Mouse (Mus musculus) megakaryocyte-erythroid progenitor cell, adult 5 weeks (primary cell): ENCODE data around the gene Zfp607b. TPM values are rescaled to one million over a fixed set of nuclear protein-coding genes. Genes with fewer than 3 reads are reported as not detected.

Experiments used
- polyA plus RNA-seq: library from polyadenylated mRNA; stranded (reverse); fragments of >175 nt; gene quantifications from 2 replicates; pipeline ENCODE4 v1.2.3, GENCODE M21; 2012

The Zfp607b gene
- 0.04 and 0.09 TPM in 2 replicates for polyA plus RNA-seq

GRCm38 (mm10) chr7:27688815-27689612, at the start of gene Zfp607b:
Gene Zfp607b, plus strand, starts transcription at chr7:27689340.

GRCm38 (mm10) chr7:27653681-27654437, 35.3 kb upstream of the Zfp607b start, which contains the start of gene Ttc9b:
Gene Ttc9b, plus strand, starts transcription at chr7:27653915.

GRCm38 (mm10) chr7:27674522-27675221, 14.5 kb upstream of the Zfp607b start, which contains the start of gene Map3k10:
Gene Map3k10, minus strand, starts transcription at chr7:27674598.

GRCm38 (mm10) chr7:27731281-27731883, 42.2 kb downstream of the Zfp607b start, which contains the start of gene Zfp60:
Gene Zfp60, plus strand, starts transcription at chr7:27731389.

Other genes starting within 250 kb of the Zfp607b start
- gene Sptbn4, start 241.7 kb upstream of the Zfp607b start, polyA plus RNA-seq: 0.24 and 0.49 TPM in 2 replicates
- 204 and 253 TPM in 2 replicates for gene Blvrb, start 241.4 kb upstream of the Zfp607b start, polyA plus RNA-seq
- 19.3 and 21.0 TPM in 2 replicates for gene Sertad3, start 215.6 kb upstream of the Zfp607b start, polyA plus RNA-seq
- gene Sertad1, start 202.4 kb upstream of the Zfp607b start, polyA plus RNA-seq: 156 and 160 TPM in 2 replicates
- 3.2 and 5.7 TPM in 2 replicates for gene Prx, start 190.0 kb upstream of the Zfp607b start, polyA plus RNA-seq
- gene Hipk4, start 166.1 kb upstream of the Zfp607b start, polyA plus RNA-seq: 1.2 and 2.5 TPM in 2 replicates
- 37.9 and 40.2 TPM in 2 replicates for gene Pld3, start 136.1 kb upstream of the Zfp607b start, polyA plus RNA-seq
- 42.8 and 50.3 TPM in 2 replicates for gene 2310022A10Rik, start 136.1 kb upstream of the Zfp607b start, polyA plus RNA-seq
- gene Akt2, start 97.8 kb upstream of the Zfp607b start, polyA plus RNA-seq: 54.4 and 61.2 TPM in 2 replicates
- not detected in 2 replicates for gene Ttc9b, start 35.4 kb upstream of the Zfp607b start, polyA plus RNA-seq
- gene Map3k10, start 14.7 kb upstream of the Zfp607b start, polyA plus RNA-seq: 25.2 and 27.5 TPM in 2 replicates
- 0.15 and 0.30 TPM in 2 replicates for gene Zfp60, start 42.0 kb downstream of the Zfp607b start, polyA plus RNA-seq
- gene Zfp626, start 117.9 kb downstream of the Zfp607b start, polyA plus RNA-seq: 0.14 and 0.76 TPM in 2 replicates
- 0.15 and 0.39 TPM in 2 replicates for gene Zfp59, start 149.3 kb downstream of the Zfp607b start, polyA plus RNA-seq
- 0.10 and 0.19 TPM in 2 replicates for gene Zfp607a, start 168.2 kb downstream of the Zfp607b start, polyA plus RNA-seq
- not detected in 2 replicates for gene Zfp974, start 240.1 kb downstream of the Zfp607b start, polyA plus RNA-seq